Mouse (Mus musculus) limb, embryonic 15.5 days (tissue): Measurements from ENCODE around the gene AC140267.1. TPM values are rescaled to one million over a fixed set of nuclear protein-coding genes. Genes with fewer than 3 reads are reported as not detected.

ENCODE experiments used
- ATAC-seq: fragments of 200-750 bp; cut with Nextera tagmentation; 2 replicates; pipeline ENCODE4 v1.8.0; 2017; ENCODE audit warnings: low read depth, moderate TSS enrichment; ENCODE audit not compliant: insufficient number of reproducible peaks, low FRiP score, low TSS enrichment
- H3K27ac ChIP-seq: fragments of 300-500 bp; sonication (generic); 2 replicates; pipeline ENCODE4 v1.5.1; 2015; ENCODE audit warnings: moderate library complexity, mild to moderate bottlenecking, inconsistent platforms
- H3K27me3 ChIP-seq: fragments of 300-500 bp; sonication (generic); 2 replicates; pipeline ENCODE4 v1.6.1; 2015; ENCODE audit warnings: inconsistent platforms
- H3K36me3 ChIP-seq: fragments of 300-500 bp; sonication (generic); 2 replicates; pipeline ENCODE4 v1.6.1; 2015; ENCODE audit warnings: inconsistent platforms
- H3K4me1 ChIP-seq: fragments of 300-500 bp; sonication (generic); 2 replicates; pipeline ENCODE4 v1.6.1; 2015; ENCODE audit warnings: inconsistent platforms
- H3K4me2 ChIP-seq: fragments of 300-500 bp; sonication (generic); 2 replicates; pipeline ENCODE4 v1.6.1; 2015; ENCODE audit warnings: mild to moderate bottlenecking, inconsistent platforms
- H3K4me3 ChIP-seq: fragments of 300-500 bp; sonication (generic); 2 replicates; pipeline ENCODE4 v1.5.1; 2015; ENCODE audit warnings: mild to moderate bottlenecking, inconsistent platforms
- H3K9ac ChIP-seq: fragments of 300-500 bp; sonication (generic); 2 replicates; pipeline ENCODE4 v1.6.1; 2015; ENCODE audit warnings: inconsistent platforms
- H3K9me3 ChIP-seq: fragments of 300-500 bp; sonication (generic); 2 replicates; pipeline ENCODE4 v1.6.1; 2016; ENCODE audit warnings: inconsistent platforms
- WGBS: fragments of 180-500 bp; shearing (Covaris S2); methylation state at CpG from one replicate; pipeline ENCODE4 v1.1.7; 2015; 5-methylcytosine and 5-hydroxymethylcytosine counted together
- polyA plus RNA-seq: library from polyadenylated mRNA; unstranded; fragments of >200 nt; fragmentation: Nextera tagmentation; extraction: Ambion mirVana; gene quantifications from 2 replicates; pipeline ENCODE4 v1.2.1, GENCODE M21; 2015

Gene AC140267.1
- polyA plus RNA-seq, 1 experiment from 2014 or later = not detected

GRCm38 (mm10) chr15:80257602-80258239 lies 22.1 kb downstream of the AC140267.1 start:
- Histone ChIP-seq H3K9ac (no peak overlapping the region), H3K4me3 (peak overlapping the region; percentile 97), H3K36me3 (peaks cover 44% of the 10 kb centered on the region), H3K9me3 (no peaks in the 10 kb centered on the region), H3K4me1 (peaks cover 43% of the 10 kb centered on the region), H3K27me3 (no peaks in the 10 kb centered on the region), H3K27ac (peak overlapping the region; percentile 99; the same call in 1 of the 2 replicates), H3K4me2 (no peak overlapping the region)
- WGBS = 19% methylated on average over 4 of the region's 4 CpGs
- ATAC-seq = no peak

GRCm38 (mm10) chr15:80258240-80259170 lies 22.9 kb downstream of the AC140267.1 start:
- no peaks in the 10 kb centered on the region for H3K9me3 ChIP-seq
- H3K9ac ChIP-seq = no peak overlapping the region
- H3K4me2 ChIP-seq = no peak overlapping the region
- peak overlapping the region; percentile 99 for H3K27ac ChIP-seq
- ATAC-seq = no peak
- H3K27me3 ChIP-seq = no peaks in the 10 kb centered on the region
- 45% methylated on average over 11 of the region's 11 CpGs for WGBS
- peaks cover 47% of the 10 kb centered on the region for H3K4me1 ChIP-seq
- peaks cover 37% of the 10 kb centered on the region for H3K36me3 ChIP-seq
- H3K4me3 ChIP-seq = no peak overlapping the region

- H3K4me3 ChIP-seq = no peak overlapping the region
- H3K4me2 ChIP-seq = no peak overlapping the region
- ATAC-seq = no peak
- H3K4me1 ChIP-seq = peaks cover 40% of the 10 kb centered on the region
- no peaks in the 10 kb centered on the region for H3K9me3 ChIP-seq
- no peak overlapping the region; the same call in 1 of the 2 replicates for H3K9ac ChIP-seq
- H3K27ac ChIP-seq = peak overlapping the region; percentile 99
- no peaks in the 10 kb centered on the region for H3K27me3 ChIP-seq
- H3K36me3 ChIP-seq = peaks cover 37% of the 10 kb centered on the region
- 83% methylated on average over 8 of the region's 8 CpGs for WGBS
These were observed 23.9 kb downstream of the AC140267.1 start for GRCm38 (mm10) chr15:80259406-80260045.

- Histone ChIP-seq H3K4me2 (no peak overlapping the region), H3K9ac (no peak overlapping the region), H3K36me3 (peaks cover 37% of the 10 kb centered on the region), H3K27me3 (no peaks in the 10 kb centered on the region), H3K27ac (peak overlapping the region; percentile 50; the same call in 1 of the 2 replicates), H3K4me1 (peaks cover 42% of the 10 kb centered on the region), H3K4me3 (no peak overlapping the region), H3K9me3 (no peaks in the 10 kb centered on the region)
- ATAC-seq = no peak
- WGBS = 13% methylated on average over 3 of the region's 3 CpGs
These were observed 25.0 kb downstream of the AC140267.1 start for GRCm38 (mm10) chr15:80260677-80261076.

GRCm38 (mm10) chr15:80261100-80261499 lies 25.5 kb downstream of the AC140267.1 start:
- H3K9me3 ChIP-seq = no peaks in the 10 kb centered on the region
- 76% methylated on average over 7 of the region's 7 CpGs for WGBS
- no peak overlapping the region for H3K4me3 ChIP-seq
- no peaks in the 10 kb centered on the region for H3K27me3 ChIP-seq
- H3K4me2 ChIP-seq = no peak overlapping the region
- peaks cover 36% of the 10 kb centered on the region for H3K36me3 ChIP-seq
- H3K9ac ChIP-seq = no peak overlapping the region
- no peak overlapping the region for H3K27ac ChIP-seq
- peaks cover 42% of the 10 kb centered on the region for H3K4me1 ChIP-seq
- no peak for ATAC-seq

- Histone ChIP-seq H3K36me3 (peaks cover 18% of the 10 kb centered on the region), H3K27ac (peak within 1 kb of the TSS; percentile 59), H3K9ac (peak within 1 kb of the TSS; percentile 73), H3K4me3 (peak within 1 kb of the TSS; percentile 73), H3K4me2 (peak within 1 kb of the TSS; percentile 69), H3K9me3 (no peaks in the 10 kb centered on the region), H3K4me1 (peaks cover 15% of the 10 kb centered on the region), H3K27me3 (no peaks in the 10 kb centered on the region)
- WGBS = 1% methylated on average over 66 of the region's 66 CpGs
- ATAC-seq = peak; percentile 90
These were observed 28.3 kb downstream of the AC140267.1 start, which contains the start of gene Rps19bp1 for GRCm38 (mm10) chr15:80263610-80264575. Gene Rps19bp1 (minus strand): TSS chr15:80264315.

- H3K27me3 ChIP-seq = no peaks in the 10 kb centered on the region
- H3K9me3 ChIP-seq = no peaks in the 10 kb centered on the region
- no peak overlapping the region for H3K27ac ChIP-seq
- H3K9ac ChIP-seq = no peak overlapping the region
- peaks cover 4% of the 10 kb centered on the region; the same call in 1 of the 2 replicates for H3K36me3 ChIP-seq
- WGBS = 0% methylated on average over 2 of the region's 2 CpGs
- no peak for ATAC-seq
- H3K4me2 ChIP-seq = no peak overlapping the region
- no peak overlapping the region for H3K4me3 ChIP-seq
- peaks cover 15% of the 10 kb centered on the region for H3K4me1 ChIP-seq
These were observed 30.6 kb downstream of the AC140267.1 start for GRCm38 (mm10) chr15:80266281-80266680.

- Histone ChIP-seq H3K9me3 (no peaks in the 10 kb centered on the region), H3K27ac (no peak overlapping the region), H3K4me3 (no peak overlapping the region), H3K36me3 (no peaks in the 10 kb centered on the region), H3K4me2 (no peak overlapping the region), H3K9ac (no peak overlapping the region), H3K27me3 (no peaks in the 10 kb centered on the region), H3K4me1 (no peaks in the 10 kb centered on the region)
- 76% methylated on average over 3 of the region's 3 CpGs for WGBS
- no peak for ATAC-seq
These were observed 36.3 kb downstream of the AC140267.1 start for GRCm38 (mm10) chr15:80271858-80272396.

GRCm38 (mm10) chr15:80277107-80277506 lies 41.5 kb downstream of the AC140267.1 start:
- Histone ChIP-seq H3K27ac (no peak overlapping the region), H3K4me2 (no peak overlapping the region), H3K4me1 (no peaks in the 10 kb centered on the region), H3K9ac (no peak overlapping the region), H3K9me3 (no peaks in the 10 kb centered on the region), H3K27me3 (peaks cover 17% of the 10 kb centered on the region; the same call in 1 of the 2 replicates), H3K36me3 (no peaks in the 10 kb centered on the region), H3K4me3 (no peak overlapping the region)
- 43% methylated on average over 9 of the region's 9 CpGs for WGBS
- ATAC-seq = no peak

- Histone ChIP-seq H3K27me3 (peaks cover 22% of the 10 kb centered on the region; the same call in 1 of the 2 replicates), H3K4me1 (no peaks in the 10 kb centered on the region), H3K4me2 (no peak overlapping the region), H3K36me3 (no peaks in the 10 kb centered on the region), H3K9me3 (no peaks in the 10 kb centered on the region), H3K27ac (no peak overlapping the region), H3K4me3 (no peak overlapping the region), H3K9ac (no peak overlapping the region)
- 2% methylated on average over 6 of the region's 6 CpGs for WGBS
- ATAC-seq = no peak
These were observed 42.0 kb downstream of the AC140267.1 start for GRCm38 (mm10) chr15:80277625-80278024.
